Mouse (Mus musculus): ENCODE results near the gene Adam19.

GRCm38 (mm10) chr11:46069408-46070003, 13.7 kb downstream of the Adam19 start:
- no peak for TF ChIP-seq POLR2A (IDR thresholded peaks at IDR 0.05; ENCODE audit: borderline replicate concordance, control insufficient read depth, low read depth, low read length)
- no peak for TF ChIP-seq CTCF (IDR thresholded peaks at IDR 0.05; ENCODE audit: control insufficient read depth, insufficient read depth, low read length)
